Mouse (Mus musculus) ES-Bruce4 (cell line): ENCODE results near the gene Dlx5.

Experiments used
- CTCF ChIP-seq: IDR thresholded peaks from one replicate; pipeline ENCODE4 v1.8.1; 2011; ENCODE audit warnings: low read depth, low read length
- EP300 ChIP-seq: IDR thresholded peaks from 2 replicates; pipeline ENCODE4 v1.6.1; 2011; ENCODE audit warnings: low read depth, low read length; ENCODE audit not compliant: insufficient read depth
- POLR2A ChIP-seq: IDR thresholded peaks from one replicate; pipeline ENCODE4 v1.8.1; 2011; ENCODE audit warnings: low read length; ENCODE audit not compliant: insufficient read depth

- TF ChIP-seq CTCF (no peak), EP300 (no peak), POLR2A (no peak)
Measured at GRCm38 (mm10) chr6:6870876-6871420, 10.9 kb downstream of the Dlx5 start.
